Mouse (Mus musculus) hindbrain, embryonic 12.5 days (tissue): Measurements from ENCODE around the gene Zfp398. TPM values are rescaled to one million over a fixed set of nuclear protein-coding genes. Genes with fewer than 3 reads are reported as not detected.

Experiments used
- ATAC-seq: fragments of 200-750 bp; cut with Nextera tagmentation; 2 replicates; pipeline ENCODE4 v1.8.0; 2017; ENCODE audit warnings: moderate TSS enrichment; ENCODE audit not compliant: low FRiP score
- H3K27ac ChIP-seq: fragments of 300-500 bp; sonication (generic); 2 replicates; pipeline ENCODE4 v1.5.1; 2016; ENCODE audit warnings: mild to moderate bottlenecking
- H3K27me3 ChIP-seq: fragments of 300-500 bp; sonication (generic); 2 replicates; pipeline ENCODE4 v1.6.1; 2016; ENCODE audit warnings: mild to moderate bottlenecking
- H3K36me3 ChIP-seq: fragments of 300-500 bp; sonication (generic); 2 replicates; pipeline ENCODE4 v1.6.1; 2016; ENCODE audit warnings: mild to moderate bottlenecking
- H3K4me1 ChIP-seq: fragments of 300-500 bp; sonication (generic); 2 replicates; pipeline ENCODE4 v1.6.1; 2016
- H3K4me2 ChIP-seq: fragments of 300-500 bp; sonication (generic); replicated peaks from 2 replicates; pipeline ENCODE4 v1.6.1; 2016; ENCODE audit warnings: mild to moderate bottlenecking
- H3K4me3 ChIP-seq: fragments of 300-500 bp; sonication (generic); 2 replicates; pipeline ENCODE4 v1.5.1; 2016; ENCODE audit warnings: mild to moderate bottlenecking
- H3K9ac ChIP-seq: fragments of 300-500 bp; sonication (generic); 2 replicates; pipeline ENCODE4 v1.6.1; 2016; ENCODE audit warnings: mild to moderate bottlenecking, moderate library complexity
- H3K9me3 ChIP-seq: fragments of 300-500 bp; sonication (generic); replicated peaks from 2 replicates; pipeline ENCODE4 v1.6.1; 2016; ENCODE audit warnings: mild to moderate bottlenecking
- WGBS: fragments of 180-500 bp; shearing (Covaris S2); methylation state at CpG from one replicate; pipeline ENCODE4 v1.1.7; 2016; 5-methylcytosine and 5-hydroxymethylcytosine counted together
- polyA plus RNA-seq: library from polyadenylated mRNA; unstranded; fragments of >200 nt; fragmentation: Nextera tagmentation; extraction: Ambion mirVana; gene quantifications from 2 replicates; pipeline ENCODE4 v1.2.1, GENCODE M21; 2016

The Zfp398 gene
- polyA plus RNA-seq, 1 experiment from 2014 or later: 15.1 TPM

- Histone ChIP-seq H3K9ac (no peak overlapping the region), H3K4me3 (no peak overlapping the region), H3K27me3 (no peaks in the 10 kb centered on the region), H3K36me3 (peaks cover 18% of the 10 kb centered on the region), H3K4me2 (peak overlapping the region; percentile 21), H3K4me1 (peaks cover 31% of the 10 kb centered on the region), H3K27ac (no peak overlapping the region), H3K9me3 (no peaks in the 10 kb centered on the region)
- 89% methylated on average over 2 of the region's 2 CpGs for WGBS
- no peak for ATAC-seq
Observed at GRCm38 (mm10) chr6:47810181-47810580, 25.3 kb upstream of the Zfp398 start.

DNA sequence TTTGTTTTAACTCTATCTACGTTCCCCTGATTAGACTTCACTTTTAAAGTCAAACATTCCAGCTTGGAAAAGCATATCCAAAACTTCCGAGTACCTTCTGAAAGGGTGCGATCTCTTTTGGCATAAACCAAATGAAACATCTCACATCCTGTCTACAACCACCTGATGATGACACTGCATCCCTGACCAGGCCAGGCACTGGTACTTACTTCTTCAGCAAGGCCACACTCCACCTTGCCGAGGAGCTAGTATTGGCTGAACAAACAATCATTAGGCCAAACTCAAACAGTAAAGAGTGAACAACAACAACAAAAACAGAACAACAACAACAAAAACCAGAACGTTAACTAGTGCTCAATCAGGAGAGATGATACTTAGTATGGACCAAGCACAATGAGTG is 24.1 kb upstream of the Zfp398 start:
- no peak for ATAC-seq
- WGBS: 72% methylated on average over 5 of the region's 5 CpGs
- Histone ChIP-seq H3K36me3 (peaks cover 7% of the 10 kb centered on the region), H3K4me2 (peak overlapping the region; percentile 79), H3K4me3 (peak overlapping the region; percentile 82), H3K4me1 (peaks cover 31% of the 10 kb centered on the region), H3K9ac (peak overlapping the region; percentile 89), H3K9me3 (no peaks in the 10 kb centered on the region), H3K27me3 (no peaks in the 10 kb centered on the region), H3K27ac (no peak overlapping the region)

DNA sequence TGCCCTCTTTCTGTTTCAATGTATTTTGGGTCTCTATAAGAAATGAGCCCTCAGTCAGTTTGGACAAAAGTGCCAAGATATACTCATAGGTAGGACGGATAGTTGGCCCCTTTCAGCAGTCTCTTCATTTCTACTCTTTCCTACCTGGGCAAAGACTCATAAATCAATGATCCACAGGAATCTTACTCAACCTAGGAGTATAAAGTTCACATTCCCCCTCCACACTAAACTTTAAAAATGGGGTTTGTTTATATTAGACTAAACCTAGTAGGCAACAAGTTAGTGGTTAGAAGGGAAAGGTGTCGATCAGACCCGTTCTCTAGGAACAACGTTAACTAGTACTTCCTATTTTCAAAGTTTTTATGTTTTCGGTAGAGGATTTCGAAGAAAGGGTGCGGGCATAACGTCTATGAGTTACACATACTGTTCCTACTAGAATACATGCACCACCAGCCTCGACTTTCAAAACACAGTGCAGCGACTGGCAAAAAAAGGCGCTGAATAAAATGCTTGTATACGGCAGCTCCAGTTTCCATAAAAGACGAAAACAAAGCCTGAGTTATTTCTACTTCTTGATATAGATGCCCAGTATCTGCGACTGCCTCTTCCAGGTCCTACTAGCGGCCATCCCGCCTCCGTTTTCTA is 23.1 kb upstream of the Zfp398 start:
- Histone ChIP-seq H3K4me3 (peak overlapping the region; percentile 82), H3K4me1 (peaks cover 31% of the 10 kb centered on the region), H3K4me2 (peak overlapping the region; percentile 79), H3K27ac (peak overlapping the region; percentile 96), H3K9ac (peak overlapping the region; percentile 89), H3K36me3 (peaks cover 3% of the 10 kb centered on the region; the same call in 1 of the 2 replicates), H3K9me3 (no peaks in the 10 kb centered on the region), H3K27me3 (no peaks in the 10 kb centered on the region)
- ATAC-seq: no peak
- under 1% methylated on average over 17 of the region's 17 CpGs for WGBS

- under 1% methylated on average over 38 of the region's 44 CpGs for WGBS
- Histone ChIP-seq H3K9ac (peak within 1 kb of the TSS; percentile 89), H3K4me1 (peaks cover 31% of the 10 kb centered on the region), H3K27me3 (no peaks in the 10 kb centered on the region), H3K4me3 (peak within 1 kb of the TSS; percentile 82), H3K9me3 (no peaks in the 10 kb centered on the region), H3K4me2 (peak within 1 kb of the TSS; percentile 79), H3K36me3 (peaks cover 7% of the 10 kb centered on the region; the same call in 1 of the 2 replicates), H3K27ac (peak within 1 kb of the TSS; percentile 96)
- ATAC-seq: peak; percentile 100
Observed at GRCm38 (mm10) chr6:47813257-47813878, 22.1 kb upstream of the Zfp398 start, which contains the start of gene Pdia4. Gene Pdia4, minus strand, starts transcription at chr6:47813430.

DNA sequence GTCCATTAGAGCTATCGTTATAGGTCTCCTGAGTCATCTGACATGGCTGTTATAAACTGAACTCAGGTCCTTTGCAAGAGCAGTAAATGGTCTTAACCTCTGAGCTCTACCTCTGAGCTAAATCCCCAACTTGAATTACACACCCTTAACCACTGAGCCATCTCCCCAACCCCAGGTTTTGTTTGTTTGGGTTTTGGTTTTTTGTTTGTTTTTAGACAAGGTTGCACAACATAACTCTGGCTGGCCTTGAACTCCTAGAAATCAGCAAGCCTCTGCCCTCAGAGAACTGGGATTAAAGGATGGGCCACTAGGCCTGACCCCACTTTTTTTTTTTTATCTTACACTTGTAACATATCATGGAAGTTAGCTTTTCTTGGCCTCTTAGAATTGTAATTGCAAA is 19.3 kb upstream of the Zfp398 start:
- ATAC-seq: no peak
- H3K9me3 ChIP-seq: no peaks in the 10 kb centered on the region
- no peak overlapping the region for H3K27ac ChIP-seq
- H3K4me1 ChIP-seq: peaks cover 12% of the 10 kb centered on the region
- no peak overlapping the region for H3K4me3 ChIP-seq
- no peaks in the 10 kb centered on the region for H3K27me3 ChIP-seq
- no peak overlapping the region for H3K9ac ChIP-seq
- H3K36me3 ChIP-seq: peaks cover 33% of the 10 kb centered on the region
- 93% methylated on average over 1 of the region's 1 CpGs for WGBS
- no peak overlapping the region for H3K4me2 ChIP-seq

- Histone ChIP-seq H3K9me3 (no peaks in the 10 kb centered on the region), H3K4me2 (no peak overlapping the region), H3K27ac (no peak overlapping the region), H3K4me1 (no peaks in the 10 kb centered on the region; the same call in 1 of the 2 replicates), H3K27me3 (no peaks in the 10 kb centered on the region), H3K36me3 (peaks cover 50% of the 10 kb centered on the region), H3K4me3 (no peak overlapping the region), H3K9ac (no peak overlapping the region)
- ATAC-seq: no peak
- WGBS: 95% methylated on average over 8 of the region's 8 CpGs
Observed at GRCm38 (mm10) chr6:47818721-47819120, 16.7 kb upstream of the Zfp398 start.

- WGBS: 95% methylated on average over 23 of the region's 23 CpGs
- no peak for ATAC-seq
- Histone ChIP-seq H3K9me3 (no peaks in the 10 kb centered on the region), H3K27me3 (no peaks in the 10 kb centered on the region), H3K27ac (no peak overlapping the region), H3K4me1 (no peaks in the 10 kb centered on the region), H3K9ac (no peak overlapping the region), H3K36me3 (peaks cover 59% of the 10 kb centered on the region), H3K4me2 (no peak overlapping the region), H3K4me3 (no peak overlapping the region)
Observed at GRCm38 (mm10) chr6:47819626-47820325, 15.7 kb upstream of the Zfp398 start.

DNA sequence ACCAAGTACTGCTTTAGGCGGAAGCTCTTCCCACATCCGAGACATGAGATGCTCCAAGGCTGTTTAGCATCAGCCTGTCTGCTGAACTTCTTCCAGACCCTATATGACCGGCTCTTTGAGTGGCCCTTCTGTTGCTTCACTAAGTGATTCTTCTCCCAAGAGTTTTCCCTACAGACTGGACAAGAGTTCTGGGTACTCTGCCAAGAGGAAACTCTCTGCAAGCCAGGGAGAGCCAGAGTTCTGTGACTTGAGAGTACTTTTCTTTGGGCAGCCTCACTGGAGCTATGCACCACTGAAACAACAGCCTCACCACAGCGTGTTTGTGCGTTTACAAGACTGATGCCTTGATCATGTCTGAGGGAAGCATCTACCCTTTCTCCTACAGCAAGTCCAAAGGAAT is 14.2 kb upstream of the Zfp398 start:
- H3K27me3 ChIP-seq: no peaks in the 10 kb centered on the region
- no peaks in the 10 kb centered on the region for H3K4me1 ChIP-seq
- no peak overlapping the region for H3K9ac ChIP-seq
- no peak overlapping the region for H3K27ac ChIP-seq
- 97% methylated on average over 5 of the region's 5 CpGs for WGBS
- no peak overlapping the region for H3K4me3 ChIP-seq
- ATAC-seq: no peak
- H3K4me2 ChIP-seq: no peak overlapping the region
- H3K9me3 ChIP-seq: no peaks in the 10 kb centered on the region
- H3K36me3 ChIP-seq: peaks cover 64% of the 10 kb centered on the region

DNA sequence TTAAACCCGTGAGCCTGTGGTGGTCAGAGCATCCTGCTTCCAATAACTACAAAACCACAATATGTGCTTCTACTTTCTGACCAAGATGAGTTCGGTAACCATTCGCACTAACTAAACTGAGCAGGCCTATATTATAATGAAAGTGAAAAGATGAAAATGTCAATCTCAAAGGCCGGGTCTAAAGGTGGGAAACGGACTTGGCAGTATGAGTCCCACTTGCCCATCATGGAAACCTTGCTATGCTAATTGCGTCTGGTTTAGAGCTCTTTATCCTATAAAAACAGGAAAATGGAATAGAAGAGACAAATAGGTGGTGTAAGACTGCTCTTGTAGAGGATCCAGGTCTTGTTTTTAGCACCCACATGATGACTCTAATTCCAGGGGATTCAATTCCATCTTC is 13.7 kb upstream of the Zfp398 start:
- Histone ChIP-seq H3K4me3 (no peak overlapping the region), H3K27me3 (no peaks in the 10 kb centered on the region), H3K4me1 (no peaks in the 10 kb centered on the region), H3K36me3 (peaks cover 64% of the 10 kb centered on the region), H3K9ac (no peak overlapping the region), H3K27ac (no peak overlapping the region), H3K4me2 (no peak overlapping the region), H3K9me3 (no peaks in the 10 kb centered on the region)
- 94% methylated on average over 6 of the region's 6 CpGs for WGBS
- ATAC-seq: no peak

- H3K36me3 ChIP-seq: peaks cover 50% of the 10 kb centered on the region
- no peak overlapping the region for H3K27ac ChIP-seq
- H3K27me3 ChIP-seq: no peaks in the 10 kb centered on the region
- H3K9ac ChIP-seq: no peak overlapping the region
- H3K4me1 ChIP-seq: 0 out of 2 replicates have a peak, but pooled peaks cover 4% of the 10 kb centered on the region
- no peak overlapping the region for H3K4me2 ChIP-seq
- no peak for ATAC-seq
- H3K4me3 ChIP-seq: no peak overlapping the region
- H3K9me3 ChIP-seq: no peaks in the 10 kb centered on the region
- 71% methylated on average over 2 of the region's 2 CpGs for WGBS
Observed at GRCm38 (mm10) chr6:47824241-47824640, 11.2 kb upstream of the Zfp398 start.

- no peak for ATAC-seq
- WGBS: 87% methylated on average over 4 of the region's 4 CpGs
Observed at GRCm38 (mm10) chr6:47827462-47827861, 8.0 kb upstream of the Zfp398 start.

GRCm38 (mm10) chr6:47828950-47829349 is 6.5 kb upstream of the Zfp398 start:
- WGBS: 39% methylated on average over 1 of the region's 1 CpGs
- H3K4me3 ChIP-seq: peak overlapping the region; percentile 79; the same call in 1 of the 2 replicates
- H3K9ac ChIP-seq: no peak overlapping the region
- H3K27ac ChIP-seq: no peak overlapping the region
- ATAC-seq: no peak
- peaks cover 11% of the 10 kb centered on the region for H3K36me3 ChIP-seq
- 0 out of 2 replicates have a peak, but pooled peaks cover 8% of the 10 kb centered on the region for H3K4me1 ChIP-seq
- peak overlapping the region; percentile 54 for H3K4me2 ChIP-seq
- H3K9me3 ChIP-seq: no peaks in the 10 kb centered on the region
- no peaks in the 10 kb centered on the region for H3K27me3 ChIP-seq

More at GRCm38 (mm10) chr6:47827462-47827861, 8.0 kb upstream of the Zfp398 start:
- Histone ChIP-seq H3K4me3 (no peak overlapping the region), H3K36me3 (peaks cover 26% of the 10 kb centered on the region), H3K4me1 (0 out of 2 replicates have a peak, but pooled peaks cover 8% of the 10 kb centered on the region), H3K9me3 (no peaks in the 10 kb centered on the region), H3K27me3 (no peaks in the 10 kb centered on the region), H3K27ac (no peak overlapping the region), H3K4me2 (no peak overlapping the region), H3K9ac (no peak overlapping the region)
